Mouse (Mus musculus) heart, embryonic 16.5 days (tissue): ENCODE data around the gene Plscr4. TPM values are rescaled to one million over a fixed set of nuclear protein-coding genes. Genes with fewer than 3 reads are reported as not detected.

ENCODE experiments used
- ATAC-seq: fragments of 200-750 bp; cut with Nextera tagmentation; replicated peaks from 2 replicates; pipeline ENCODE4 v1.8.0; 2017; ENCODE audit warnings: moderate number of reproducible peaks; ENCODE audit not compliant: insufficient read depth, low FRiP score; ENCODE audit errors: extremely low read depth
- H3K27ac ChIP-seq: fragments of 300-500 bp; sonication (generic); 2 replicates; pipeline ENCODE4 v1.5.1; 2014; ENCODE audit warnings: mild to moderate bottlenecking, low read length, control low read depth, moderate library complexity
- H3K27me3 ChIP-seq: fragments of 300-500 bp; sonication (generic); 2 replicates; pipeline ENCODE4 v1.6.1; 2014; ENCODE audit warnings: low read length, mixed read lengths; ENCODE audit not compliant: control insufficient read depth, insufficient read depth
- H3K36me3 ChIP-seq: fragments of 300-500 bp; sonication (generic); 2 replicates; pipeline ENCODE4 v1.6.1; 2014; ENCODE audit not compliant: control insufficient read depth, insufficient read depth
- H3K4me1 ChIP-seq: fragments of 300-500 bp; sonication (generic); 2 replicates; pipeline ENCODE4 v1.6.1; 2014; ENCODE audit warnings: low read length, mixed read lengths; ENCODE audit not compliant: control insufficient read depth, insufficient read depth
- H3K4me2 ChIP-seq: fragments of 300-500 bp; sonication (generic); 2 replicates; pipeline ENCODE4 v1.6.1; 2014; ENCODE audit warnings: low read depth, mild to moderate bottlenecking, control low read depth, low read length
- H3K4me3 ChIP-seq: fragments of 300-500 bp; sonication (generic); 2 replicates; pipeline ENCODE4 v1.5.1; 2014; ENCODE audit warnings: mild to moderate bottlenecking, control low read depth, low read length
- H3K9ac ChIP-seq: fragments of 300-500 bp; sonication (generic); 2 replicates; pipeline ENCODE4 v1.6.1; 2014; ENCODE audit warnings: low read length, control low read depth
- H3K9me3 ChIP-seq: fragments of 300-500 bp; sonication (generic); replicated peaks from 2 replicates; pipeline ENCODE4 v1.6.1; 2016; ENCODE audit warnings: low read length; ENCODE audit not compliant: control insufficient read depth
- WGBS: fragments of 180-500 bp; shearing (Covaris S2); extraction: QIAGEN DNeasy Blood & Tissue Kit; methylation state at CpG from one replicate; pipeline ENCODE4 v1.1.7; 2014; 5-methylcytosine and 5-hydroxymethylcytosine counted together
- polyA plus RNA-seq: library from polyadenylated mRNA; unstranded; fragments of >200 nt; fragmentation: Nextera tagmentation; extraction: Ambion mirVana; gene quantifications from 2 replicates; pipeline ENCODE4 v1.2.1, GENCODE M21; 2015

The Plscr4 gene
- polyA plus RNA-seq, 1 experiment from 2014 or later, result 7.0 TPM

DNA sequence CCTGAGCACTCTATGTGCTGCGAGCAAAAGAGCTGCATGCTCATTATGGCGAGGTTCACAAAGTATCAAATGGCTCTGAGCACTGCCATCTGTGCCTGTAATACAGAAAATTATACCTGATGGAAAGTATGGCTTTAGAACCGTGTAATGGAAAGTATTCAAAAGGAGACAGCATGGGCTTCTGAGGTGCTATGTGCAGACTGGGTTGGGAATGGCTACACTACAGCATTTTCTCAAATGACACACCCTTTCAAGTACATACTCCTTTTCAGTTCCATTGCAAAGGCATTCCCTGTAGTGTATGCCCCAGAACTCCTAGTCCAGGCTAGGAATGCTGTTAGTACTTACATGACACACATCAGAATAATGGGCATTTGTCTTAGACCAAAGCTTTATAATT is 72.9 kb downstream of the Plscr4 start:
- no peak overlapping the region for H3K4me2 ChIP-seq
- H3K9me3 ChIP-seq, result no peaks in the 10 kb centered on the region
- H3K36me3 ChIP-seq, result no peaks in the 10 kb centered on the region
- H3K4me3 ChIP-seq, result no peak overlapping the region
- no peak overlapping the region for H3K27ac ChIP-seq
- H3K27me3 ChIP-seq, result no peaks in the 10 kb centered on the region
- WGBS, result 82% methylated on average over 3 of the region's 3 CpGs
- no peak overlapping the region for H3K9ac ChIP-seq
- no peaks in the 10 kb centered on the region for H3K4me1 ChIP-seq
- ATAC-seq, result no peak

DNA sequence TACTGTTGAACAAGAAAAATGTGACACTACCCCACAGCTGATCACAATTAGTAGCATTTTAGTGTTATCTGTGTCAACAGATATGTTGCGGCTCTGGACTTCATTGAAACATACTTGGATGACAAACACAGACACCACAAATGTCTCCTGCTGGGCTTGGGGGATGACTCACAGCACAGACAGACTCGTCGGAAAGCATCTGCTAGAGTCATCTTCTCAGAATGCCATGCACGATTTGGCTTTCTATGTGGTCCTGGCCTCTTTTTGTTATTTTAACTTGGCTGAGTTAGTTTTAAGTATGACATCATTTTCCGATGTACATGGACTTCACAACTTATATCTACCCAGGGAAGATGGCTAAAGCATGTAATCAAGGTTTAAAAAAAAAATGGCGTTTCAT is 80.6 kb downstream of the Plscr4 start:
- no peak for ATAC-seq
- H3K27me3 ChIP-seq, result no peaks in the 10 kb centered on the region
- WGBS, result 57% methylated on average over 6 of the region's 6 CpGs

DNA sequence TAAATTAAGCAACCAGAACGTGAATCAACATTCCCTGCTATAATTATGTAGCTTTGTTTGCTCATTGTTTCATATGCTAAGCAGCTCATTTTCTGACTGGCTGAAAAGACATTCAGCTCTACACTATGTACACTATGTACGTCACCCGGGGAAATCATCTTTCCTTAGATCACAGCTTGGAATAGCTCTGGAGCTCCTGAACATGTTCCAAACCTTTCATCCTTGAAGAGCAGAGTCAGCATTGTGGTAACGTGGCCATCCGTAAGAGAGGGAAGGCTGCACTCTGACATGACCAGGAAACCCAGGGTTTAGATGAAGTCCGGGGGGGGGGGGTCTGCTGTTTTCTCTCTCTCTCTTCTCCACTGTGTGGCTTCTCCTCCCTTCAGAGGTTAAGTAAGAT is 81.0 kb downstream of the Plscr4 start:
- Histone ChIP-seq H3K4me3 (no peak overlapping the region), H3K4me1 (peaks cover 12% of the 10 kb centered on the region), H3K27ac (0 out of 2 replicates have a peak overlapping the region, but pooled peaks have one; percentile 4), H3K27me3 (no peaks in the 10 kb centered on the region), H3K4me2 (0 out of 2 replicates have a peak overlapping the region, but pooled peaks have one; percentile 7), H3K9me3 (no peaks in the 10 kb centered on the region), H3K36me3 (0 out of 2 replicates have a peak, but pooled peaks cover 3% of the 10 kb centered on the region), H3K9ac (no peak overlapping the region)
- ATAC-seq, result no peak
- WGBS, result 60% methylated on average over 6 of the region's 6 CpGs

More for the DNA sequence above, 80.6 kb downstream of the Plscr4 start:
- H3K4me1 ChIP-seq, result peaks cover 8% of the 10 kb centered on the region
- no peak overlapping the region for H3K4me3 ChIP-seq
- no peak overlapping the region for H3K27ac ChIP-seq
- H3K9me3 ChIP-seq, result no peaks in the 10 kb centered on the region
- H3K36me3 ChIP-seq, result 0 out of 2 replicates have a peak, but pooled peaks cover 3% of the 10 kb centered on the region
- H3K9ac ChIP-seq, result no peak overlapping the region
- H3K4me2 ChIP-seq, result no peak overlapping the region

Other genes with a start within 250 kb of the Plscr4 start
- 25.3 and 26.1 TPM in 2 replicates for gene Plscr1, start 207.6 kb upstream of the Plscr4 start, polyA plus RNA-seq
- 9.3 and 11.3 TPM in 2 replicates for gene Plscr2, start 181.8 kb upstream of the Plscr4 start, polyA plus RNA-seq
- not detected in 2 replicates for gene 1700057G04Rik, start 148.0 kb upstream of the Plscr4 start, polyA plus RNA-seq
- 30.6 and 35.2 TPM in 2 replicates for gene Plod2, start 84.8 kb downstream of the Plscr4 start, polyA plus RNA-seq